Mouse (Mus musculus) midbrain, embryonic 10.5 days (tissue): ENCODE data around the gene A330070K13Rik. TPM values are rescaled to one million over a fixed set of nuclear protein-coding genes. Genes with fewer than 3 reads are reported as not detected.

ENCODE experiments used
- DNase-seq: peaks from one replicate; pipeline ENCODE4 v3.0.0-alpha.2; 2017; ENCODE audit warnings: low spot score
- H3K27ac ChIP-seq: fragments of 300-500 bp; sonication (generic); replicated peaks from 2 replicates; pipeline ENCODE4 v1.5.1; 2016; ENCODE audit warnings: mild to moderate bottlenecking
- H3K27me3 ChIP-seq: fragments of 300-500 bp; sonication (generic); 2 replicates; pipeline ENCODE4 v1.6.1; 2016; ENCODE audit warnings: low read depth, mild to moderate bottlenecking; ENCODE audit not compliant: poor library complexity, severe bottlenecking
- H3K36me3 ChIP-seq: fragments of 300-500 bp; sonication (generic); 2 replicates; pipeline ENCODE4 v1.6.1; 2016; ENCODE audit warnings: mild to moderate bottlenecking, moderate library complexity
- H3K4me1 ChIP-seq: fragments of 300-500 bp; sonication (generic); 2 replicates; pipeline ENCODE4 v1.6.1; 2016
- H3K4me3 ChIP-seq: fragments of 300-500 bp; sonication (generic); 2 replicates; pipeline ENCODE4 v1.5.1; 2016; ENCODE audit warnings: mild to moderate bottlenecking, moderate library complexity
- H3K9me3 ChIP-seq: fragments of 300-500 bp; sonication (generic); replicated peaks from 2 replicates; pipeline ENCODE4 v1.6.1; 2016; ENCODE audit warnings: mild to moderate bottlenecking
- WGBS: fragments of 180-500 bp; shearing (Covaris S2); methylation state at CpG from one replicate; pipeline ENCODE4 v1.1.7; 2016; 5-methylcytosine and 5-hydroxymethylcytosine counted together
- polyA plus RNA-seq: library from polyadenylated mRNA; unstranded; fragments of >200 nt; fragmentation: Nextera tagmentation; extraction: Ambion mirVana; gene quantifications from 2 replicates; pipeline ENCODE4 v1.2.1, GENCODE M21; 2016

A330070K13Rik gene
- polyA plus RNA-seq, 1 experiment from 2014 or later = not detected

DNA sequence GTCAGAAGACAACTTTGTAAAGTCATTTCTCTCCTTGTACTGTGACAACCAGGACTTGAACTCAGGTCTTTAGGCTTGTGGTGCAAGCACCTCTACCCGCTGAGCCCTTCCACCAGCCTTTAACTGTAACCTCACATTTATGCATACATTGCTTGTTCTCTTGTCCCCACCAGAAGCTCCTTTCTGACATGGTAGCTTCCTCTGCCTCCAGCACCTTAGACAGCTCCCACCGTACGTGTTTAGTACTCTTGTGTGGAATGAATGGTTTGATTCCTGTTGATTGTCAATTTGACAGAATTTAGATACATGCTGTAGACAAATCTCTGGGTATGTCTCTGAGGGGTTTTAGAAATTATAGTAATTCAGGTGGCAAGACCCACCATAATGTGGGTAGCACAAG is 20.7 kb downstream of the A330070K13Rik start:
- no peak for DNase-seq
- Histone ChIP-seq H3K36me3 (no peaks in the 10 kb centered on the region), H3K9me3 (no peaks in the 10 kb centered on the region), H3K27me3 (no peaks in the 10 kb centered on the region), H3K4me3 (no peak overlapping the region), H3K4me1 (peaks cover 21% of the 10 kb centered on the region), H3K27ac (no peak overlapping the region)
- 55% methylated on average over 3 of the region's 3 CpGs for WGBS

DNA sequence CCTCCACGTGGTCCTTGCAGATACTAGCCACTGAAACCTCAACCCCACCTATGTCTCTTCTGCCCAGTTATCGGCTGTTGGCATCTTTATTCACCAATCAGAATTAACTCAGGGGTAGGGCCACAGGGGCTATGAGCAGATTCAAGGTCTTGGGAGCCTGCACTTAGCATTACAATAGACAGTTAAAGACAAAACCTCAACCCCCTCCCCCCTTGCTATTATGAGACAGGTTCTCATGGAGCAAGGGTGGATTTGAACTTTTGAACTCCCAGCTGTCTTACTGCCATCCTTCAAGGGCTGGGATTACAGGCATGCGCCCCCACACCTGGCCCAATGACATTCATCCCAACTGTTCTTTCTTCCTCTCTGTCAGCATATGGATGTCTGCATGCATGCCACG is 21.3 kb downstream of the A330070K13Rik start:
- WGBS = 70% methylated on average over 4 of the region's 4 CpGs

GRCm38 (mm10) chr5:130355223-130355622 is 29.2 kb downstream of the A330070K13Rik start:
- no peaks in the 10 kb centered on the region for H3K36me3 ChIP-seq
- no peak overlapping the region for H3K4me3 ChIP-seq
- 68% methylated on average over 7 of the region's 7 CpGs for WGBS
- no peaks in the 10 kb centered on the region for H3K27me3 ChIP-seq
- H3K4me1 ChIP-seq = no peaks in the 10 kb centered on the region
- H3K9me3 ChIP-seq = no peaks in the 10 kb centered on the region
- DNase-seq = no peak
- no peak overlapping the region for H3K27ac ChIP-seq

More for the DNA sequence above, 21.3 kb downstream of the A330070K13Rik start:
- Histone ChIP-seq H3K27ac (no peak overlapping the region), H3K36me3 (no peaks in the 10 kb centered on the region), H3K4me1 (peaks cover 21% of the 10 kb centered on the region), H3K4me3 (no peak overlapping the region), H3K9me3 (no peaks in the 10 kb centered on the region), H3K27me3 (no peaks in the 10 kb centered on the region)
- DNase-seq = no peak

GRCm38 (mm10) chr5:130345871-130346270 is 38.6 kb downstream of the A330070K13Rik start:
- Histone ChIP-seq H3K27ac (no peak overlapping the region), H3K27me3 (no peaks in the 10 kb centered on the region), H3K9me3 (peaks cover 11% of the 10 kb centered on the region), H3K36me3 (peaks cover 36% of the 10 kb centered on the region), H3K4me3 (no peak overlapping the region), H3K4me1 (no peaks in the 10 kb centered on the region)
- DNase-seq = no peak
- WGBS = 97% methylated on average over 2 of the region's 2 CpGs

- H3K27ac ChIP-seq = no peak overlapping the region
- no peaks in the 10 kb centered on the region for H3K27me3 ChIP-seq
- H3K9me3 ChIP-seq = peaks cover 11% of the 10 kb centered on the region
- DNase-seq = no peak
- 94% methylated on average over 7 of the region's 7 CpGs for WGBS
- peaks cover 44% of the 10 kb centered on the region for H3K36me3 ChIP-seq
- no peak overlapping the region for H3K4me3 ChIP-seq
- no peaks in the 10 kb centered on the region for H3K4me1 ChIP-seq
Observed at GRCm38 (mm10) chr5:130344999-130345398, 39.4 kb downstream of the A330070K13Rik start.

DNA sequence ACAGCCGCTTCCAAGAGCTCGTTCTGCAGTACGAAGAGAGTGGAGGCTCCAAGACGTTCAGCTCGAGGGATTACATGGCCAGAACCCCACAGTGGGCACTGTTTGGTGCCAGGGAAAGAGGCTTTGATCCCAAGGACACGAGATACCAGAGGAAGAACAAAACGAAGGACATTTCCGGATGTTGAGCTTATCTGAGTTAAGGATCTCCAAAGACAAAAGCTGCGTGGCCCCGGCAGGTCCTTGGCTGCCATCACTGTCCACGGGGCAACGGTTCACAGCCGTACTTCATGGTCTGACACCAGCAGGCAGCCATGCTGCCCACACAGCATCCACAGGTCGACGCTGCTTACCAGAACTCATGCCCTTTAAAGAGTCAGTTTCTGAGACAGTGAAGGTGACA is 43.8 kb downstream of the A330070K13Rik start:
- no peak overlapping the region for H3K27ac ChIP-seq
- H3K36me3 ChIP-seq = peaks cover 75% of the 10 kb centered on the region
- H3K27me3 ChIP-seq = no peaks in the 10 kb centered on the region
- WGBS = 93% methylated on average over 15 of the region's 15 CpGs
- no peaks in the 10 kb centered on the region for H3K4me1 ChIP-seq
- H3K4me3 ChIP-seq = no peak overlapping the region
- no peak for DNase-seq
- no peaks in the 10 kb centered on the region; the same call in 1 of the 2 replicates for H3K9me3 ChIP-seq

DNA sequence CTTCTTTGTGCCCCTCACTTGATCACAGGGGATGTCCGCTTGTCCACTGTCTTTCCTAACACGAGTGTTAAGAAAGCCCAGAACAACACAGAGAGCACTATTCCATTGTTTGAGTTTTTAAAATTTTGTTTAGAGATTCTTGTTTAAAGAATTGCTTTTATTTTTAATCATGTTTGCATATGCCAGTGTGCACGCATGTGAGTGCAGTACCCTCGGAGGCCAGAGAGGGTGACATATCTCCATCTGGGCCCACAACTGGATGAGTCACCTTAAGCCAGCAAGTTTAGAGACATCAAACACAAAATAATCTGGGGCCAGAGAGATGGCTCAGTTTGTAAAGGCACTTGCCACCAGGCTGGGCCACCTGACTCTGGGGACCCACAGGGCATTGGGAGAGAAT is 49.0 kb downstream of the A330070K13Rik start:
- Histone ChIP-seq H3K27ac (no peak overlapping the region), H3K9me3 (no peaks in the 10 kb centered on the region), H3K4me3 (no peak overlapping the region), H3K4me1 (no peaks in the 10 kb centered on the region), H3K36me3 (peaks cover 52% of the 10 kb centered on the region), H3K27me3 (no peaks in the 10 kb centered on the region)
- 96% methylated on average over 4 of the region's 4 CpGs for WGBS
- no peak for DNase-seq

GRCm38 (mm10) chr5:130333971-130334370 is 50.5 kb downstream of the A330070K13Rik start:
- Histone ChIP-seq H3K4me1 (no peaks in the 10 kb centered on the region), H3K4me3 (no peak overlapping the region), H3K27ac (no peak overlapping the region), H3K9me3 (no peaks in the 10 kb centered on the region), H3K27me3 (no peaks in the 10 kb centered on the region), H3K36me3 (peaks cover 54% of the 10 kb centered on the region)
- WGBS = 96% methylated on average over 11 of the region's 11 CpGs
- DNase-seq = no peak

DNA sequence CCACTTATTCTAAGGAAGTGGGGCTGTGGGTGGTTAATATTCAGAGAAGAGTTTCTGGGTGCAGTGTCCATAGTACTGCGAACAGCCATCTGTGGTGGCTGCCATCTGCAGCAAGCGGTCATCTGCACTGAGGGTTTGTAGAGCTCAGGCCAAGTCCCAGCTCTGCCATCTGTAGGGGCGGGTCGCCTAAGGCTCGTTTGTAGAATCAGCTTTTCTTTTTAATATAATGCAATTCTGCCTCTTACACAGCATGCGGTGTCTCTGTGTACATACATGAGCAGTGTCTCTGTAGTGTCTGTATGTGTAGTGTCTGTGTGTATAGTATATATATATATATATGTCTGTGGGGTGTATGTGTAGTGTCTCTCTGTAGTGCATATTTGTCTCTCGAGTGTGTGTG is 50.9 kb downstream of the A330070K13Rik start:
- 93% methylated on average over 7 of the region's 7 CpGs for WGBS
- H3K36me3 ChIP-seq = peaks cover 55% of the 10 kb centered on the region
- no peak for DNase-seq

DNA sequence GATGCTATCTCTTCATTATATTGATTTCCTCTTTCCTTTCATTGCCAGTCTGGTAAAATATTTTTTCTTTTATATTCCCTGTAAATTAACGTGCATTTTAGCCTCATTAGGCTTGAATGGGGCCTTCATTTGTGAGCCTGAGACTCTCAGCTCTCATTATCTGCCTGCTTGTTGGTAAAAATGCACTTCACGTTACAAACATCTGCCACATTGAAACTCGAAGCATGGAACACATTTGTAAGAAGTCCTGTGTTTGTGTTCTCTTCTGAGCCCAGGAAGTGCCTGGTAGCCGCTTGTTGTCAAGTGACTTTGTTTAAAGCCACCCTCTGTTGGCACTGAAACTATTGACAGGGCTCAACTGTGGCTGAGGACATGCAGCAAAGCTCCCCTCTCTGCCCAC is 53.2 kb downstream of the A330070K13Rik start:
- Histone ChIP-seq H3K36me3 (peaks cover 47% of the 10 kb centered on the region), H3K27ac (no peak overlapping the region), H3K27me3 (no peaks in the 10 kb centered on the region), H3K4me3 (no peak overlapping the region), H3K4me1 (no peaks in the 10 kb centered on the region), H3K9me3 (no peaks in the 10 kb centered on the region)
- 90% methylated on average over 4 of the region's 4 CpGs for WGBS
- DNase-seq = no peak

More for the DNA sequence above, 50.9 kb downstream of the A330070K13Rik start:
- Histone ChIP-seq H3K27me3 (no peaks in the 10 kb centered on the region), H3K27ac (no peak overlapping the region), H3K9me3 (no peaks in the 10 kb centered on the region), H3K4me1 (no peaks in the 10 kb centered on the region), H3K4me3 (no peak overlapping the region)

DNA sequence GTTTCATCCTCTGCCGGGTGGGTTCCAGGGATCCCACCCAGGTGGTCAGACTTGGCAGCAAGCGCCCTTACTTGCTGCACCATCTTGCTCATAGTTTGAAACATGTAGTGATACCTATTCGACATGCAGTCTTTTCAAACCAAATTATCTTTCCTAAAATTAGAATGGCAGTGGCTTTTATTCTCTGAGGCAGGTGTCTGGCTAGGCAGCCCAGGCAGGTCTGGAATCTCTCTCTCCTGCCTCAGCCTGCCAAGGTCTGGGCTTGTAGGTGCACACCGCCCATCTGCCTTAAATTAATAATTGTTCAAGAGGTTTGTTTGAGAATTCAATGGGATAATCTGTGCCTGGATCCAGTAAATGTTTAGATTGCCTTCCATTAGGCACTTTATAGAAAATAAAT is 53.6 kb downstream of the A330070K13Rik start:
- DNase-seq = no peak
- Histone ChIP-seq H3K27ac (no peak overlapping the region), H3K9me3 (no peaks in the 10 kb centered on the region), H3K36me3 (peaks cover 47% of the 10 kb centered on the region), H3K4me1 (no peaks in the 10 kb centered on the region), H3K27me3 (no peaks in the 10 kb centered on the region), H3K4me3 (no peak overlapping the region)
- 95% methylated on average over 4 of the region's 4 CpGs for WGBS

DNA sequence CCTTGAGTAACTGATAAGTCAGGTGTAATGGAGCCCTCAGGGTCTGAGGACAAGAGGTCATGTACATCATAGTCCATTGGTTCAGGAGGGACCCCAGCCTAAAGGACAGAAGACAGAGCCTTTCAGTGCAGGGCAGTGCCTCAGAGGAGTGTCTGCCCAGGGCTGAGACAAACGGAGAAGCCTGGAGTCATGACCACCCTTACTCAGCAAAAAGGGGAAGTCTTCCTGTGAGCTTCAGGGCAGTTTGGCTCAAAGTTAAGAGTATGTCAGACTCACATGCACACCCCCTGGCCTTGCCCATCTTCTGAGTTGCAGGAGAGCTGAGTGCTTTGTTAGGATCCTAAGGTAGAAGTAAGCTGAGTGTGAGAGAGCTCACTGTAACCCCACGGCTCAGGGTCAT is 54.5 kb downstream of the A330070K13Rik start:
- no peak for DNase-seq
- Histone ChIP-seq H3K27me3 (no peaks in the 10 kb centered on the region), H3K4me3 (no peak overlapping the region), H3K9me3 (no peaks in the 10 kb centered on the region), H3K36me3 (peaks cover 47% of the 10 kb centered on the region), H3K4me1 (no peaks in the 10 kb centered on the region), H3K27ac (no peak overlapping the region)
- 80% methylated on average over 2 of the region's 2 CpGs for WGBS
